Mouse (Mus musculus): ENCODE measurements around the gene Slc44a4. TPM values are rescaled to one million over a fixed set of nuclear protein-coding genes. Genes with fewer than 3 reads are reported as not detected.

The Slc44a4 gene
- polyA plus RNA-seq, 1 experiment, result 0.59 TPM

GRCm38 (mm10) chr17:34951636-34952377 lies 37.5 kb downstream of the Slc44a4 start:
- H3K27me3 ChIP-seq (ENCODE audit: control insufficient read depth, insufficient read depth, low read length), result no peaks in the 10 kb centered on the region; the same call in 1 of the 2 replicates
- TF ChIP-seq POLR2A (IDR thresholded peaks at IDR 0.05; ENCODE audit: control insufficient read depth, extremely low read depth, insufficient read depth, low read length, poor library complexity) (no peak), CTCF (IDR thresholded peaks at IDR 0.05; ENCODE audit: borderline replicate concordance, control insufficient read depth, extremely low read depth, insufficient read depth, low read length, poor library complexity) (0 out of 2 replicates have a peak, but pooled peaks have one; percentile 33)
- no peaks in the 10 kb centered on the region for H3K36me3 ChIP-seq (ENCODE audit: control insufficient read depth, insufficient read depth, low read length)
- H3K27ac ChIP-seq (ENCODE audit: control insufficient read depth, insufficient read depth, low read length), result 0 out of 2 replicates have a peak overlapping the region, but pooled peaks have one; percentile 6
- peak overlapping the region; percentile 99 for H3K4me3 ChIP-seq (ENCODE audit: control insufficient read depth, insufficient read depth, low read length)
- peaks cover 5% of the 10 kb centered on the region for H3K4me1 ChIP-seq (replicated peaks; ENCODE audit: control insufficient read depth, insufficient read depth, low read length)
- WGBS, result under 1% methylated on average over 29 of the region's 29 CpGs
- DNase-seq, result no peak

- under 1% methylated on average over 23 of the region's 23 CpGs for WGBS
- Histone ChIP-seq H3K4me1 (replicated peaks; ENCODE audit: control insufficient read depth, insufficient read depth, low read length) (peaks cover 5% of the 10 kb centered on the region), H3K27ac (ENCODE audit: control insufficient read depth, insufficient read depth, low read length) (0 out of 2 replicates have a peak overlapping the region, but pooled peaks have one; percentile 6), H3K36me3 (ENCODE audit: control insufficient read depth, insufficient read depth, low read length) (no peaks in the 10 kb centered on the region), H3K4me3 (ENCODE audit: control insufficient read depth, insufficient read depth, low read length) (peak overlapping the region; percentile 99), H3K27me3 (ENCODE audit: control insufficient read depth, insufficient read depth, low read length) (no peaks in the 10 kb centered on the region; the same call in 1 of the 2 replicates)
- TF ChIP-seq POLR2A (IDR thresholded peaks at IDR 0.05; ENCODE audit: control insufficient read depth, extremely low read depth, insufficient read depth, low read length, poor library complexity) (peak; percentile 79), CTCF (IDR thresholded peaks at IDR 0.05; ENCODE audit: borderline replicate concordance, control insufficient read depth, extremely low read depth, insufficient read depth, low read length, poor library complexity) (no peak)
- peak; percentile 74 for DNase-seq
These were observed 38.2 kb downstream of the Slc44a4 start for GRCm38 (mm10) chr17:34952378-34953040.

- 88% methylated on average over 3 of the region's 3 CpGs for WGBS
- Histone ChIP-seq H3K27ac (ENCODE audit: control insufficient read depth, insufficient read depth, low read length) (no peak overlapping the region), H3K4me3 (ENCODE audit: control insufficient read depth, insufficient read depth, low read length) (no peak overlapping the region), H3K27me3 (ENCODE audit: control insufficient read depth, insufficient read depth, low read length) (no peaks in the 10 kb centered on the region; the same call in 1 of the 2 replicates), H3K4me1 (replicated peaks; ENCODE audit: control insufficient read depth, insufficient read depth, low read length) (peaks cover 5% of the 10 kb centered on the region), H3K36me3 (ENCODE audit: control insufficient read depth, insufficient read depth, low read length) (no peaks in the 10 kb centered on the region)
- no peak for TF ChIP-seq CTCF (IDR thresholded peaks at IDR 0.05; ENCODE audit: borderline replicate concordance, control insufficient read depth, extremely low read depth, insufficient read depth, low read length, poor library complexity)
- TF ChIP-seq POLR2A (IDR thresholded peaks at IDR 0.05; ENCODE audit: control insufficient read depth, extremely low read depth, insufficient read depth, low read length, poor library complexity), result no peak
- DNase-seq, result no peak
These were observed 39.0 kb downstream of the Slc44a4 start for GRCm38 (mm10) chr17:34953258-34953657.

- 95% methylated on average over 4 of the region's 4 CpGs for WGBS
- H3K27ac ChIP-seq (ENCODE audit: control insufficient read depth, insufficient read depth, low read length), result no peak overlapping the region
- H3K4me3 ChIP-seq (ENCODE audit: control insufficient read depth, insufficient read depth, low read length), result no peak overlapping the region
- peaks cover 5% of the 10 kb centered on the region for H3K4me1 ChIP-seq (replicated peaks; ENCODE audit: control insufficient read depth, insufficient read depth, low read length)
- no peaks in the 10 kb centered on the region; the same call in 1 of the 2 replicates for H3K27me3 ChIP-seq (ENCODE audit: control insufficient read depth, insufficient read depth, low read length)
- no peak for DNase-seq
- no peak for TF ChIP-seq POLR2A (IDR thresholded peaks at IDR 0.05; ENCODE audit: control insufficient read depth, extremely low read depth, insufficient read depth, low read length, poor library complexity)
- no peak for TF ChIP-seq CTCF (IDR thresholded peaks at IDR 0.05; ENCODE audit: borderline replicate concordance, control insufficient read depth, extremely low read depth, insufficient read depth, low read length, poor library complexity)
- no peaks in the 10 kb centered on the region for H3K36me3 ChIP-seq (ENCODE audit: control insufficient read depth, insufficient read depth, low read length)
These were observed 39.6 kb downstream of the Slc44a4 start for GRCm38 (mm10) chr17:34953904-34954303.

- Histone ChIP-seq H3K36me3 (ENCODE audit: control insufficient read depth, insufficient read depth, low read length) (no peaks in the 10 kb centered on the region), H3K27me3 (ENCODE audit: control insufficient read depth, insufficient read depth, low read length) (no peaks in the 10 kb centered on the region; the same call in 1 of the 2 replicates), H3K4me3 (ENCODE audit: control insufficient read depth, insufficient read depth, low read length) (no peak overlapping the region), H3K27ac (ENCODE audit: control insufficient read depth, insufficient read depth, low read length) (no peak overlapping the region), H3K4me1 (replicated peaks; ENCODE audit: control insufficient read depth, insufficient read depth, low read length) (peaks cover 8% of the 10 kb centered on the region)
- 96% methylated on average over 4 of the region's 4 CpGs for WGBS
- no peak for DNase-seq
- no peak for TF ChIP-seq POLR2A (IDR thresholded peaks at IDR 0.05; ENCODE audit: control insufficient read depth, extremely low read depth, insufficient read depth, low read length, poor library complexity)
- no peak for TF ChIP-seq CTCF (IDR thresholded peaks at IDR 0.05; ENCODE audit: borderline replicate concordance, control insufficient read depth, extremely low read depth, insufficient read depth, low read length, poor library complexity)
These were observed 40.6 kb downstream of the Slc44a4 start for GRCm38 (mm10) chr17:34954831-34955230.

GRCm38 (mm10) chr17:34955884-34956283 lies 41.6 kb downstream of the Slc44a4 start:
- Histone ChIP-seq H3K36me3 (ENCODE audit: control insufficient read depth, insufficient read depth, low read length) (no peaks in the 10 kb centered on the region), H3K27me3 (ENCODE audit: control insufficient read depth, insufficient read depth, low read length) (no peaks in the 10 kb centered on the region; the same call in 1 of the 2 replicates), H3K4me1 (replicated peaks; ENCODE audit: control insufficient read depth, insufficient read depth, low read length) (peaks cover 8% of the 10 kb centered on the region), H3K4me3 (ENCODE audit: control insufficient read depth, insufficient read depth, low read length) (no peak overlapping the region), H3K27ac (ENCODE audit: control insufficient read depth, insufficient read depth, low read length) (no peak overlapping the region)
- TF ChIP-seq CTCF (IDR thresholded peaks at IDR 0.05; ENCODE audit: borderline replicate concordance, control insufficient read depth, extremely low read depth, insufficient read depth, low read length, poor library complexity) (no peak), POLR2A (IDR thresholded peaks at IDR 0.05; ENCODE audit: control insufficient read depth, extremely low read depth, insufficient read depth, low read length, poor library complexity) (no peak)
- no peak for DNase-seq
- 91% methylated on average over 3 of the region's 3 CpGs for whole genome bisulfite sequencing
